Mouse (Mus musculus) liver, embryonic 16.5 days (tissue): ENCODE measurements at regions not wholly inside any gene's neighbourhood (a gene's known extent, or its start where the extent isn't known, plus 50 kb on each side); places are given as distances from the start of the nearest gene placed in this dataset.

Source experiments
- ATAC-seq: fragments of 200-750 bp; cut with Nextera tagmentation; 2 replicates; pipeline ENCODE4 v1.8.0; 2017; ENCODE audit warnings: low read depth, mild to moderate bottlenecking, moderate number of reproducible peaks, moderate library complexity
- H3K27ac ChIP-seq: fragments of 300-500 bp; sonication (generic); 2 replicates; pipeline ENCODE4 v1.5.1; 2014; ENCODE audit warnings: mild to moderate bottlenecking, low read length
- H3K27me3 ChIP-seq: fragments of 300-500 bp; sonication (generic); 2 replicates; pipeline ENCODE4 v1.6.1; 2014; ENCODE audit warnings: low read depth, low read length, mixed read lengths; ENCODE audit not compliant: control insufficient read depth, insufficient read depth
- H3K36me3 ChIP-seq: fragments of 300-500 bp; sonication (generic); 2 replicates; pipeline ENCODE4 v1.6.1; 2014; ENCODE audit warnings: mild to moderate bottlenecking; ENCODE audit not compliant: control insufficient read depth, insufficient read depth
- H3K4me1 ChIP-seq: fragments of 300-500 bp; sonication (generic); 2 replicates; pipeline ENCODE4 v1.6.1; 2014; ENCODE audit warnings: low read depth, low read length, mixed read lengths; ENCODE audit not compliant: control insufficient read depth
- H3K4me2 ChIP-seq: fragments of 300-500 bp; sonication (generic); 2 replicates; pipeline ENCODE4 v1.6.1; 2014; ENCODE audit warnings: low read depth, low read length, mixed read lengths
- H3K4me3 ChIP-seq: fragments of 300-500 bp; sonication (generic); 2 replicates; pipeline ENCODE4 v1.5.1; 2014; ENCODE audit warnings: low read depth, mild to moderate bottlenecking, low read length
- H3K9ac ChIP-seq: fragments of 300-500 bp; sonication (generic); 2 replicates; pipeline ENCODE4 v1.6.1; 2014; ENCODE audit warnings: low read depth, low read length
- H3K9me3 ChIP-seq: fragments of 300-500 bp; sonication (generic); replicated peaks from 2 replicates; pipeline ENCODE4 v1.6.1; 2016; ENCODE audit warnings: low read length; ENCODE audit not compliant: control insufficient read depth
- WGBS: fragments of 180-500 bp; shearing (Covaris S2); extraction: QIAGEN DNeasy Blood & Tissue Kit; methylation state at CpG from one replicate; pipeline ENCODE4 v1.1.7; 2014; ENCODE audit not compliant: insufficient replicate concordance; 5-methylcytosine and 5-hydroxymethylcytosine counted together

- Histone ChIP-seq H3K9ac (no peak overlapping the region), H3K9me3 (no peaks in the 10 kb centered on the region), H3K4me3 (no peak overlapping the region), H3K4me2 (no peak overlapping the region), H3K27ac (no peak overlapping the region), H3K27me3 (no peaks in the 10 kb centered on the region), H3K36me3 (no peaks in the 10 kb centered on the region), H3K4me1 (no peaks in the 10 kb centered on the region)
- 62% methylated on average over 5 of the region's 5 CpGs for WGBS
- no peak for ATAC-seq
Observed at GRCm38 (mm10) chr1:189077861-189078260, 70.2 kb upstream of the Kctd3 start.

GRCm38 (mm10) chr1:189076276-189076675 is 68.6 kb upstream of the Kctd3 start:
- H3K4me3 ChIP-seq: no peak overlapping the region
- H3K9me3 ChIP-seq: no peaks in the 10 kb centered on the region
- no peak for ATAC-seq
- H3K9ac ChIP-seq: no peak overlapping the region
- H3K27me3 ChIP-seq: no peaks in the 10 kb centered on the region
- H3K4me1 ChIP-seq: no peaks in the 10 kb centered on the region
- H3K4me2 ChIP-seq: no peak overlapping the region
- WGBS: 50% methylated on average over 4 of the region's 4 CpGs
- no peaks in the 10 kb centered on the region for H3K36me3 ChIP-seq
- H3K27ac ChIP-seq: no peak overlapping the region

GRCm38 (mm10) chr1:189075671-189076070 is 68.0 kb upstream of the Kctd3 start:
- Histone ChIP-seq H3K4me3 (no peak overlapping the region), H3K4me2 (no peak overlapping the region), H3K9me3 (no peaks in the 10 kb centered on the region), H3K36me3 (no peaks in the 10 kb centered on the region), H3K4me1 (no peaks in the 10 kb centered on the region), H3K9ac (no peak overlapping the region), H3K27ac (no peak overlapping the region), H3K27me3 (no peaks in the 10 kb centered on the region)
- WGBS: 61% methylated on average over 13 of the region's 13 CpGs
- no peak for ATAC-seq

GRCm38 (mm10) chr1:189072516-189072915 is 64.9 kb upstream of the Kctd3 start:
- H3K4me3 ChIP-seq: no peak overlapping the region
- no peak overlapping the region for H3K27ac ChIP-seq
- ATAC-seq: no peak
- no peak overlapping the region for H3K4me2 ChIP-seq
- WGBS: 52% methylated on average over 2 of the region's 2 CpGs
- H3K36me3 ChIP-seq: no peaks in the 10 kb centered on the region
- H3K4me1 ChIP-seq: no peaks in the 10 kb centered on the region
- no peak overlapping the region for H3K9ac ChIP-seq
- no peaks in the 10 kb centered on the region for H3K9me3 ChIP-seq
- no peaks in the 10 kb centered on the region for H3K27me3 ChIP-seq

- Histone ChIP-seq H3K4me1 (no peaks in the 10 kb centered on the region), H3K27ac (no peak overlapping the region), H3K9ac (no peak overlapping the region), H3K27me3 (no peaks in the 10 kb centered on the region), H3K4me2 (no peak overlapping the region), H3K4me3 (no peak overlapping the region), H3K36me3 (no peaks in the 10 kb centered on the region), H3K9me3 (no peaks in the 10 kb centered on the region)
- ATAC-seq: no peak
- WGBS: 41% methylated on average over 3 of the region's 3 CpGs
Observed at GRCm38 (mm10) chr1:189068204-189068603, 60.6 kb upstream of the Kctd3 start.

- H3K27ac ChIP-seq: no peak overlapping the region
- H3K36me3 ChIP-seq: no peaks in the 10 kb centered on the region
- H3K9ac ChIP-seq: no peak overlapping the region
- H3K4me2 ChIP-seq: no peak overlapping the region
- H3K4me3 ChIP-seq: no peak overlapping the region
- 70% methylated on average over 16 of the region's 16 CpGs for WGBS
- no peak for ATAC-seq
- H3K9me3 ChIP-seq: no peaks in the 10 kb centered on the region
- no peaks in the 10 kb centered on the region for H3K4me1 ChIP-seq
- no peaks in the 10 kb centered on the region for H3K27me3 ChIP-seq
Observed at GRCm38 (mm10) chr1:189067204-189067960, 59.7 kb upstream of the Kctd3 start.

- no peaks in the 10 kb centered on the region for H3K27me3 ChIP-seq
- H3K36me3 ChIP-seq: no peaks in the 10 kb centered on the region
- ATAC-seq: no peak
- no peak overlapping the region for H3K4me3 ChIP-seq
- H3K4me1 ChIP-seq: no peaks in the 10 kb centered on the region
- 55% methylated on average over 5 of the region's 7 CpGs for WGBS
- no peak overlapping the region for H3K4me2 ChIP-seq
- H3K9ac ChIP-seq: no peak overlapping the region
- no peak overlapping the region for H3K27ac ChIP-seq
- no peaks in the 10 kb centered on the region for H3K9me3 ChIP-seq
Observed at GRCm38 (mm10) chr1:189066446-189067151, 59.0 kb upstream of the Kctd3 start.

- Histone ChIP-seq H3K9ac (no peak overlapping the region), H3K27ac (no peak overlapping the region), H3K4me2 (no peak overlapping the region), H3K4me1 (no peaks in the 10 kb centered on the region), H3K36me3 (no peaks in the 10 kb centered on the region), H3K9me3 (no peaks in the 10 kb centered on the region), H3K4me3 (no peak overlapping the region), H3K27me3 (no peaks in the 10 kb centered on the region)
- ATAC-seq: no peak
- 47% methylated on average over 5 of the region's 5 CpGs for WGBS
Observed at GRCm38 (mm10) chr1:189065152-189065910, 57.7 kb upstream of the Kctd3 start.

- no peak for ATAC-seq
- H3K4me1 ChIP-seq: no peaks in the 10 kb centered on the region
- no peak overlapping the region for H3K9ac ChIP-seq
- no peaks in the 10 kb centered on the region for H3K9me3 ChIP-seq
- 70% methylated on average over 4 of the region's 4 CpGs for WGBS
- H3K36me3 ChIP-seq: no peaks in the 10 kb centered on the region
- H3K4me3 ChIP-seq: no peak overlapping the region
- no peaks in the 10 kb centered on the region for H3K27me3 ChIP-seq
- H3K27ac ChIP-seq: no peak overlapping the region
- H3K4me2 ChIP-seq: no peak overlapping the region
Observed at GRCm38 (mm10) chr1:189064629-189065028, 57.0 kb upstream of the Kctd3 start.
